Mouse (Mus musculus) bone marrow macrophage, adult 2 months (primary cell): Measurements from ENCODE around the gene Fads1.

Experiments
- CTCF ChIP-seq: IDR thresholded peaks from 2 replicates; pipeline ENCODE4 v1.5.1; 2012; ENCODE audit warnings: low read depth, mild to moderate bottlenecking, low read length, moderate library complexity
- POLR2A ChIP-seq: IDR thresholded peaks from 2 replicates; pipeline ENCODE4 v1.6.1; 2012; ENCODE audit warnings: mild to moderate bottlenecking, low read depth, low read length, borderline replicate concordance

GRCm38 (mm10) chr19:10239419-10239818, 56.7 kb downstream of the Fads1 start:
- TF ChIP-seq POLR2A (no peak), CTCF (no peak)
